Mouse (Mus musculus): ENCODE data around the gene Tcf7l2. TPM values are rescaled to one million over a fixed set of nuclear protein-coding genes. Genes with fewer than 3 reads are reported as not detected.

Gene Tcf7l2
- total RNA-seq, 2 experiments from 2014 or later, result 12.1 to 13.4 TPM

DNA sequence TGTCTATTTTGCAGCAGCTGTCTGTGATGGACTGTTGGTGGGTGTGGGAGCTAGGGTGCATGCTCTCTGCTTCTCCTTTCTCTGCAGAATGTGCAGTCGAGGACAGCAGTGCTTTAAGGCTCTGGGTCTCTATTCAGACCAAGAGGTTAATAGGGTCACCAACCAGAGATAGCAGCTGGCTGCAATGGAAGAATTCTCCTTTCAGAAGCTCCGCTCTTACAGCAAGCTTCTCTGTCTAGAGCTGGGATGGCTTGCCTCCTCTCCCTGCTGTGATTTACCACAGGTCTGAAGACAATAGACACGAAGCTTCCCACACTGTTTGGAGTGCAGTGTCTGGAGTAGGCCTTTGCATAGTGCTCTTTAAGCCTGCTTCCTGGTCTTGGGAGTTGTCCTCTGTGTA, 48.2 kb downstream of the Tcf7l2 start:
- no peak for DNase-seq (ENCODE audit: extremely low spot score in 1 of 2, low spot score in 1 of 2)

DNA sequence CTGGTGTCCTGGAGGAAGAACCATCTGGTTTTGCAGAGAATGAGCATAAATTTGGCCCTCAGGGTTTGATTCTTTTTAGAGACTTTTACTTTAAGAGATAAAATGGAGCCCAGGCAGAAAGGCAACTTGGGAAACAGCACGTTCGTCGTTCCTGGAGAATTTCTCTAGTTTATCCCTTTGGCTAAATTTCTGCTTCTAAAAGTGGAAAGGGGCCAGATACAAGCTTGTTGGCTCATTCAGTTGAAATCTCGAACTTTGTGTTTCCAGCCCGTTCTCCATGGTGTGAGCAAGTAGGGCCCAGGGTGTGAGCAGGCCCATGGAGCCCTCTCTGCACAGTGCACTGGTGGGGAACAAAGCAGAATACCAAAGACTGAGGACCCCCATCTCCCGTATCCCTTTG, 49.7 kb downstream of the Tcf7l2 start:
- no peak for DNase-seq (ENCODE audit: extremely low spot score in 1 of 2, low spot score in 1 of 2)

DNA sequence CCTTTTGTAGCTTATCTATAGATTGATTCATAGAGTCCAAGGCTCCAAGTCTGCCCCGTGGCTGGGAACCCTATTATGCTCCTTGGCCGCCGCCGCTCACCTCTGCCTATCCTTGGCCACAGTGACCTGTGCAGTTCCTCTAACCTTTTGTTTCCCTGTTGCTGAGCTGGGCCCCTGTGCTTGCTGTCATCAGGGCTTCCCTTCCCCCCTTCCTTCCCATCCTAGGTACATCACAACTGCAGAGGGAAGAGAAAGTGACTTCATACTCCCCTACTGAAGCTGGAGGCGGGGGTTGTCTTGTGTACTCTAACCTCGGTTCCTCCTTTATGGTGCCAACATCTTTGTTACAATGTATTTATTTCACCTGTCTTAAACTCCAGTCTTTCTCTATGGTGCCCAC, 50.3 kb downstream of the Tcf7l2 start:
- no peak for DNase-seq (ENCODE audit: extremely low spot score in 1 of 2, low spot score in 1 of 2)

DNA sequence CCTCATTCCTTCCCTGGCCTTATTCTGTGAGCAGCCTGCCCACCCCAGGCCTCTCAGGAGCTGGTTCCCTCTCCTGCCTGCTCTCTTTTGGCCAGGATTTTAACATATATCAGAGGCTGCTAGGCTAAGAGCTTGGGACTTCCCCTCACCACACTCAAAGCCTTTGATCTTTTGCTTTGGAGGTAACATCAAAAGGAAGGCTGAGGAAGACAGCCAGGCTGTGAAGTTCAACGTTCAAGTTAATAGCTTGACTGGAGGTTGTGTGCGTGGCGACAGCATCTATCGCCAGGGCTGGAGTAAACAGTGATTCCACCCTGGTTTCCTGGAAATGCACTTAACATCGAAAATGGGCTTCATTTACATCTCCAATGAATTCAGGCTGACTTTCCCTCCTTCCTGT, 51.0 kb downstream of the Tcf7l2 start:
- DNase-seq (ENCODE audit: extremely low spot score in 1 of 2, low spot score in 1 of 2), result no peak

DNA sequence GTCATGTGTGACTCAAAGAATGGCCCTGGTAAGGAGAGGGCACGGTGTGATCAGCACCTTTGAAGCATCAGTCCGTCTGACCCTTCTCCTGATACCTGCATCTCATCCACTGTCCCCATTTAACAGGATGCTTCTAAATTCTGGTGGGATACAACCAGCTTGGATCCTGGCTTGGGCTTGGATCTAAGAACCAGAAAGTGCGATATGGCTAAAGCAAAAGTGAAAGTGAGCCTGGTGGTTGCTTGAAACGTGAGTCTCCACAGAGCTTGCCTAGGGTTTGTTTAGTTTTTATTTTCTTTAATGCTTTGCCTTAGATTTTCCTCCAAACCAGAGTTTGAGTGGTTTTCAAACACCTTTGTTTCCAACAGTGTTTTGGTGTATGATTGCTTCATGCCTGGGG, 51.4 kb downstream of the Tcf7l2 start:
- no peak for DNase-seq (ENCODE audit: extremely low spot score in 1 of 2, low spot score in 1 of 2)

DNA sequence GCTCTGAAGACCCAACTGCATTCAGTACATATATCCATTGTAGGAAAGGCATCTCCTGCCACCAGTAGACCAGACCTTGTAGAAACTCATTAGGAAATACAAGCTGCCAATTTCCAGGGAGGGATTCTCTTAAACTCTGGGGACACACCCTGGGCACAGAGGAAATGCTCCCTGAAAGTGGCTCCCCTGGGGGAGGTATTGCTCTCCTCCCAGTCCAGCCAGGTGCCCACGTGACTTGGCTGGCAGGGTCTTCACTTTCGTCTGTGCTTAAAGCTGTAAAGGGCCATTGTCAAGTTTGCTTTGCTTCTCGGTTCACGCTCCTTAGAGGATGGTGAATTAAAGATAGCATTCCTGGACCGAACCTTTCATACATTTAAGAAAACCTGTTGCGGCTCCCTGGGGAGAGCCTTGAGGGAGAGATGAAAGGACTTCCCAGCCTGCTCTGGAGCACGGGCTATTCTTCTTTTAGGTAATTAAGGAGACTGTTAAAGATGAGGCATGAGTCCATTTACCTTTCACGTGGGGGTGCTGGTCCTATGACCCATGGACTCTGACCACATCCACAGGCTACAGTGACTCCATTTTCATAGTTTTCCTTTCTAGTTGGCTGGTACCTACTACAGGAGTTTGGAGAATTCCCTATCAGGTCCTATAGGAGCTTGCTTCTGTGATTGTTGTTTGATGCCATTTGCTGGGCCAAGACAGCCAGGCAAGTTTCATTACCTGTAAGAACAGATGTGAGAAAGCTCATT, 52.8 kb downstream of the Tcf7l2 start:
- DNase-seq (ENCODE audit: extremely low spot score in 1 of 2, low spot score in 1 of 2), result no peak

DNA sequence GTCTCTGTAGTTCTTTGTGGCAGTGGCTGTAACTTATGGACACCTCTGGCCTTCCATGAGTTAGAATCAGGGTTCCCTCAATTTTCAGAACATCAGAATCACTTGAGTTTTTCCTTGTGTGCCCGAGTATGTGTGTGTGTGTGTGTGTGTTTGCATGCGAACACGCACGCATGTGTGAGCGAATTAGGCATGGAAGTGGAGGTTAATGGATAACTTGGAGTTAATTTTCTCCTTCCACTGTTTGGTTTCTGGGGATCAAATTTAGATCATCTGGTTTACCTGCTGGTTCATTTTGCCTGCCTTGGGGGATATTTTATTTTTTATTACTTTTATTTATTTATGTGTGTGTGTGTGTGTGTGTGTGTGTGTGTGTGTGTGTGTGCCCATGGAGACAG, 53.3 kb downstream of the Tcf7l2 start:
- no peak for DNase-seq (ENCODE audit: extremely low spot score in 1 of 2, low spot score in 1 of 2)

DNA sequence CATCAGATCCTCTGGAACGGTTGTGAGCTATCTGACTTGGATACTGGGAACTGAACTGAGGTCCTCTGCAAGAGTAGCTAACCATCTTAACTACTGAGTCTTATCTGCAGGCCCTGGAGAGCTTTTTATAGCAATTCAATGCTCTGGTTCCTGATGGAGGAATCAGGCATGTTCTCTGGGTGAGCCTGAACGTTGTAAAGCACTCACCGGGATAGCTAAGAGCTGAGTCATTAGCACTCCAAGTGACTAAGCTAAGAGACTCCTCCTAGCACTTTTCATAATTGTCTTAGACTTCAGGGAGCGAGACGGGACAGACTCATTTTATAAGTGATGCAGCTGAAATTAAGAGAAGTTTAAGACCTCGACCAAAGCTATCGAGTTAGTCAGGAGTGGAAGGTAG, 53.7 kb downstream of the Tcf7l2 start:
- DNase-seq (ENCODE audit: extremely low spot score in 1 of 2, low spot score in 1 of 2), result no peak

DNA sequence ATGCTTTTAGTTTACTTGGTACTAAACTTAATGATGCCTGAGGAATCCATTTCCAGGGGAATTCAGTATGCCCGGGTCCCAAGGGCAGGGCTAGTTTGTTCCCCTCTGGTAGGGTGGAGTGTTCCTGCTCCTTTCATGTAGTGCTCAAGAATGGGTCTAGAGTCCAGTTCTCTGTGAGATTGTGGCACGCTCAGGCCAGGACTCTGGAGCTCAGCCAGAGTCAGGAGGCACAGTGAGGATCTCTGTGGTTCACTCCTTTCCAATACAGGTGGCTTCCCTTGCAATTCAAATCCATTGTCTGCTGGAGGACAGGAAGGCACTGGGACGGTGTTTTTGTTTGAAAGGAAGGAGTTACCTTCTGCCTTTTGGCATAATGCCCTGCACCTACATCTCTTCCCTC, 56.2 kb downstream of the Tcf7l2 start:
- no peak for DNase-seq (ENCODE audit: extremely low spot score in 1 of 2, low spot score in 1 of 2)

DNA sequence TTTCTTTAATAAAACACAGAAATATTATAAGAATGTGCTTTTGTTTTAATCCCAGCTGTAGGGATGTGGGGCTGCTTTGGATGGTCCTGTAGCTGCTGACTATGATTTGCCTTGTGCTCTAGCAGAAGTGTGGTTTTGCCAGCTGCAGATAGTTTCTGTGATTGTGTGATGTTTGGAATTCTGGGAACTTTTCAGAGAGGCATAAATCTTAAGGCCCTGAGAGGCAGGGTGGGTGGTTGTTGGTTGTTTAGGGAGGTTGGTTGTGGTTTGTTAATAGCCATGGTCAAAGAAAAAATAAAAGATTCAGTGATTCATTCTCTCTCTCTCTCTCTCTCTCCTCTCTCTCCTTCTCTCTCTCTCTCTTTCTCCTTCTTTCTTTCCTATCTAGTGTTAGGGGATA, 57.8 kb downstream of the Tcf7l2 start:
- no peak for DNase-seq (ENCODE audit: extremely low spot score in 1 of 2, low spot score in 1 of 2)

DNA sequence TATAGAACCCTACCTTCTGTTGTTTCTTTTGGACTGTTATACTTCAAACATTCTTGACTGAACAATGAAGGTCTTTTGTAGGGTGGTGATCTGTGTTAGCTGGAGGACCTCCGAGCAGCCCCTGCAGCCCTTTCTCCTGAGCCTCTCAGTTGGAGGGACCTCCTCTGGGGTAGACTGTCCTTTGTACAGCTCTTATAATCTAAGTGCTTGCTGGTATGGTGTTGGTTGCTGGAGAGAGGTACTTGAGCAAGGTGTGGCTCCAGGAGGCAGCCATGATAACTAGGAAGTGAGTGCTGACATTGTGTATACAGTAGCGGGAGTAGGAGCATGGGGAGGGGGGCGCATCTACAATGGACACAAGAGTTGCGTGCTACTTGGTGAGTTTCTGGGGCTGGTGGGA, 58.4 kb downstream of the Tcf7l2 start:
- no peak for DNase-seq (ENCODE audit: extremely low spot score in 1 of 2, low spot score in 1 of 2)

DNA sequence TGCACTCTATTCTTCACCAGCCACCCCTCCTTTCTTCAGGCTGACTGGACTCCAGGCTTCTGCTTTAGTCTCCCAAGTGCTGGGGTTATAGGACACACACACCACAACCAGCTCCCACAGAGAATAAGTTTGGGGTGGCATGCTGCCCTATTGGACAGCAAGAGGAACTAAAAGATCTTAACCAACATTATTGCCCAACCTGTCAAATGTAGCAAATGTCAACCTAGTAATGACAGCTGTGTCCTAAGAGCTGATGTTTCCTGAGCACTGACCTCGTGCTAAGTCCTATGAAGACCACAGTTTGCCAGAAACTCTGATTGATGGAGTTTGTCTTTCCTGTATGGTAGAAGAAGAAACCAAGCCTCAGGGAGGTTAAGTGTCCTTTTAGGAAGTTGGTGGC, 61.5 kb downstream of the Tcf7l2 start:
- DNase-seq (ENCODE audit: extremely low spot score in 1 of 2, low spot score in 1 of 2), result no peak

DNA sequence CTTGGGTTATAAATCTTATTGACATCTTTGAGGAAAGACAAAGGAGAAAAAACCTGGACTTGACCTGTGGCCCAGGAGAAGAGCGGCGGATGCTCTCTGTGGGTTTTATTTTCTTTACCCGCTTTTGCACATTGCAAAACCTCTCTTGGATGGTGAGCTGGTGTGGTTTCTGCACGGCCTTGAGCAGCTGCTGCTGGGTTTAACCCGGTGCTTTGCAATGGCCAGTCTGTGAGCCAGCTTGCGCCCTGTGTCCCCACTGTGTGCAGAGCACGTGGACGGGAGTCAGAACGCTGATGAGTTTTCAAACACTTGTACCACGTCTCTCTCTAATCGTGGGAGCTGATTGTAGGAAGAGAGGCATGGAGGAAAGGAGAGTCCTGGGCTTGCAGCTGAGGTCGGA, 62.2 kb downstream of the Tcf7l2 start:
- DNase-seq (ENCODE audit: extremely low spot score in 1 of 2, low spot score in 1 of 2), result no peak

DNA sequence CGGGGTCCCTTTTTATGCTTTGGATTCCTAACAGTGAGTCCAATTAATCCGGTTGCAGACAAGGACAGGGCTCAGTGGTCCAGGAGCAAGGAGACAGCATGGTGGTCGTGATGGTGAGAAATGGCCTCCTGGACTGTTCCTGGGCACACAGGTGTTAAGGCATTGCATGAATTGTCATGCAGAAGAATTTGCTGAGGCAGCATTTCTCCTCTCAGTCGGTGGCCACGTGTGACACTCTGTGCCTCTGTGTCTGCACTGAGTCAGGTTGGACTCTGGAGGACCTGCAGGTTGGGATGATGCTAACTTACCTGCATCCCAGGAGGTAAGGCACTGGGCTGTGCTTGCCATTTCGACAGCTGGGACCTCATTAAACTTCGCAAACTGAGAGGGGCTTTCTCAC, 63.2 kb downstream of the Tcf7l2 start:
- no peak for DNase-seq (ENCODE audit: extremely low spot score in 1 of 2, low spot score in 1 of 2)

DNA sequence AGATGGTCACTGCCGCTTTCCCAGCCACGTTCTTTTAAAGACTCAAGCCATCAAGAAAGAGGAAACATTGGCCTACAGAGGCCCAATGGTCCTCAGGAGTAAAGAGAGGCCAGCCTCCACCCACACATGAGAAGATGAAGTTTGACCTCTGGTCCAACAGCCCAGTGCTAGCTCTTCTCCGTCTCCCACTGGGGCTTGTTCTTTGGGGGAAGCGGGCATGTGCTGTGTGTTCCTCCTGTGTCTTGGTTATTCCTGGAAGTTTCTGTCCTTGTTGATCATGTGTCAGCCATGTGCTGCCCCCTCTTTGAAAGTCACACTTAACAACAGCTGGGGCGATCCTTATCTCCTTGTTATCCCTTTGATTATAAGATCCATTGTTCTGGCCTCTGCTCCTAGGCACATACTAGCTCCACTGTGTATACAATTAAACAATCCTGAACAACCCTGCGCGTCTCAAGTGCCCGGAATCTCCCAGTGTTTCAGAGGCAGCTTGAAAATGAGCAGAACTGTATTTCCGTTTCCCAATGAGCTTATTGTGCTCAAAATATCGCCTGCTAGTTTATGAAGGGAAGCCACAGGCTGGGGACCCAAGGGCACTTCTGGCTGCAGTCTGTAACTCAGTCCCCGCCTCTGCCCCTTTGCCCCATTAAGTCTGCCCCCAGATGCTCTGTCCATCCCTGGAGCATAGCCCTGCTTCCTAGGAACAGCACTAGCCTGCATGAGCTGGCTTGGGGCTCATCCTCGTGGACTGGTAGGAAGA, 65.0 kb downstream of the Tcf7l2 start:
- no peak for DNase-seq (ENCODE audit: extremely low spot score in 1 of 2, low spot score in 1 of 2)

DNA sequence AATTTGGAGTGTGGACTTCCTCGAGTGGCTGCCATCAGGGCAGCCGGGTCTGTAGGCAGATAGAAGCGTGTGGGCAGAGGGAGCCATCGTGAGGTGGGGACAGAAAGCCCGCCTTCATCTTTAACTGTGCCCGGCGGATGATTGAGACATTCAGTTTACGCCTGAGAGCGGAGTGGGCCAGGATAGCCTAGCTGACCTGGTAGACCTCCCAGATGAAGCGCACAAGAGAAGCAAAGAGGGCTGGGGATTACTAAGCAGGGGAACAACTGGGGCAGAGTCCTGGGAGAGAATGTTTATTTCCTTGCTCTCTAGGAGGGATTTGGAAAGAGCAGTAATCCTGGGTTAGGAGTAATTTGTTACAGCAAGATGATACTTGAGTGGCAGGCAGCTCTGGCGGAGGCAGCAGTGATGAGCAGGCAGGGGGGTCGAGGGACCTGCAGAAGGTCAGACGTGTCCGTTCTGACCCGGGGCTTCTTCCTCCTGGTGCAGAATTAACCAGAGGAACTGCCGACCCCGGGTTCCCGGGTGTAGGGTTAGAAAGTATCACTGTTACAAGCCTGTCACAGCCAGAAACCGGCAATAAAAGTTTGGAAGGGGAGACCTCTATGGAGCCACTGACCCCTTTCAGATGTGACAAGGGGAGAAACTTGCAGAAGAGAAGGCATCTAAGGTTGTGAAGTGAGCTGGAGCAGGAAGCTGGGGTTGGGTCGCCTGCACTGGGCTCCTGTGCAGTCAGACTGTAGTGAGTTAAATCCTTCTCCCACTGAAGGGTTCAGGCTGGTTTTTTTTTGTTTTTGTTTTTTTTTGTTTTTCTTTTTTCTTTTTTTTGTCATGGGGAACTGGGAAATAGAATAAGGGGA, 65.8 kb downstream of the Tcf7l2 start:
- no peak for DNase-seq (ENCODE audit: extremely low spot score in 1 of 2, low spot score in 1 of 2)

DNA sequence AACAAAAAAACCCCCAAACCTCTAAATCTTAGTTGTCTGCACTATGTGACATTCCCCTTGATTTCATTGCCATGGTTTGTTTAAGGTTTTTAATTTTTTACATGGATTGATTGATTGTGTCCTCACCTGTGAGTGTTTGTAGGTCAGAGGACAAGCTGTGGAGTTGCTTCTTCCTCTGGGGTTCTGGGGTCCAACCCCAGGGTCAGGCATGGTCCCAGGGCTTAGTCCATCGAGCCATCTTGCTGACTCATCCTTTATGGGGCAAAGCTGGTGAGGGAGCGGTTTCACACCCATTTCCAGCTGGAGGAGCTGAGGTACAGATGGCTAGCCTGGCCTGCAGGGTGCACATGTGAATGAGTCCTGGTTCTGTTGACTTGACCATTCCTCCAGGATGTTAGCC, 66.7 kb downstream of the Tcf7l2 start:
- no peak for DNase-seq (ENCODE audit: extremely low spot score in 1 of 2, low spot score in 1 of 2)

DNA sequence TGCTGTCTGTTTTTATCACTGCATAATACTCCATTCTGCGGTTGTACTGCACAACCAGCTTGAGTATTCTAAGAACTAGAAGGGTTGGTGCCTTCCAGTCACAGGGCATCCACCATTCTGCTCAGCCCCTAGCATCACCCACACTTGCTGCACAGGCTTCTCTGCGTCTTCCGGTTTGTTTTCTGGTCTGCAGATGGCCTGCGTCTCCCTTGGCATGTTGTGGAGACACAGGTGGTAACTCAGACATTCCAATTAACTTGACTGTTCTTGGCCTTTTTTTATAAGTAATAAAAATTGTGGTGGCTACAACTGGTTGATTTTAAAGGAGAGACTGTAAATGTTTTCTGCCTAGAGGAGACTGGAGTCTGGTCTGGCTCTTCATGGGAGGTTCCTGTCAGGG, 67.9 kb downstream of the Tcf7l2 start:
- DNase-seq (ENCODE audit: extremely low spot score in 1 of 2, low spot score in 1 of 2), result no peak

DNA sequence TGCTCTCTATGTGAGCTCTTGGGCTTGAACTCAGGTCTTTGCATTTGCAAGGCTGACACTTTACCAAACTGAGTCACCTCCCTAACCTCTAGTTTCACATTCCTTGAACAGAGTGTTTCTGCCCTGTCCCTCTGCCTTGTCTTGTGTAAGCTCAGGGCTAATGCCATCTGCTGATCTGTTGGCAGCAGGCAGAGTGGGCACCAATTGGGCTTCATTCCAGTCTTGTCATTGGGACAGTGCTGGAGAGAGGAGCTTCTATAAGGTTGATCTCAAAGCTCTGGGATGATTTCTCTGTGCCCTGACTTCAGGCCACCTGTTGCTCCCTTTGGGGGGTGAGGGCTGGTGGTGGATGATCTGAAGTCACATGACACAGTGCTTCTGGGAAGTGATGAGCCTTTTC, 70.6 kb downstream of the Tcf7l2 start:
- no peak for DNase-seq (ENCODE audit: extremely low spot score in 1 of 2, low spot score in 1 of 2)

DNA sequence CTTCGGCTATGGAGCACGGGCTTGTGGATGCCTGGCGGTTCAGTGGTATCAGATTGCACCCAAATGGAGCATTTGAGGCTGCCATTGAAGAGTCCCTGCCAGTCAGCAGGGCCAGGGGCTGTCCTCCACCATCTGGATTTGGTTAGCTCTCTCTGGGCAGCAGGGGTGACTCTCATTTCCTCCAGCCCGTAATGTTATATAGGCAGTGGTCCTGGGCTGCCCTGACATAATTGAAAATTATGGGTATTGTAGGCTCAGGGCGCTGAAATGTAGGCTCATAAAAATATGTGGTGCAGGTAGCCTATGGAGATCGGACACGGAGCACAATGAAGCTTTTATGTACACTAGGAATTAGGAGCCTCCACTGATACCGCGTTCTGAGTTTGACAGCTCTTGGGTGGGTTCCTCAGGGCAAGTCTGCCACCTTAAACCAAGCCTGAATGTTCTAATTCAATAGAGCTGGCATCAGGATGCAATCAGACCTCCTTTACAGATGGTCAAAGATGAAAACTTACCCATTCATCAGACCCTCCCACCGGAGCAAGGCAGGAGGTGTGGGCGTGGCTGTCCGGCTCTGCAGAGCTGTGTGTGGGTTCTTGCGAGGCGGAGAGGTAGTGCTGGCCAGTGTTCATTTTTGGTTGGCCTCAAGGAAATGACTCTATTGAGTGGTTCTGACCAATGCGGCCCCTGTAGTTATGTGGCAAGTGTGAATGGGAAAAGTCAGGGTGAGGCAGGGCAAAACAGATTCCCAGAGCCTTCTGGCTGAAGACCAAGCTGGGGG, 73.6 kb downstream of the Tcf7l2 start:
- DNase-seq (ENCODE audit: extremely low spot score in 1 of 2, low spot score in 1 of 2), result no peak

DNA sequence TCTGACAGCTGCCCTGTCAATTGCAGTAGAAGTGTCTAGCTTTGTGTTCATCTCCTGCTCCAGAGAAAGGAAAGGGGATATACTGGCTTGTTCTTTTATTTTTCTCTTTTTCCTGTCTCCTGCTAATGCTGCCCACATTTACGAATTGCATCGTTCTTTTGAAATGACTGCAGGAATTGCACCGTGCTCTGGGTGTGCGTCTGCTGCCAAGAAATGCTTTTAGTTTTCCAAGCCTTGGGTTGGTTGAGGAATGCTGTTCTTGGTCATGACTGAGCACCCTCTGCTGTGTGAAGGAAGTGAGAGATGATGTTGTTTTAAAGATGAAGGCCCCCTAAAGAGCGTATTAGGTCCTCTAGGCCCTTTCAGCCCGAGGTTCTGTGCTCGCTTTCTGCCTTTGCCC, 75.4 kb downstream of the Tcf7l2 start:
- no peak for DNase-seq (ENCODE audit: extremely low spot score in 1 of 2, low spot score in 1 of 2)
